Mouse (Mus musculus) thymus, postnatal 4 days (tissue): ENCODE data around the gene Pex11g.

Source experiments
- DNase-seq: peaks from one replicate; pipeline ENCODE4 v3.0.0; 2021

Gene Pex11g

DNA sequence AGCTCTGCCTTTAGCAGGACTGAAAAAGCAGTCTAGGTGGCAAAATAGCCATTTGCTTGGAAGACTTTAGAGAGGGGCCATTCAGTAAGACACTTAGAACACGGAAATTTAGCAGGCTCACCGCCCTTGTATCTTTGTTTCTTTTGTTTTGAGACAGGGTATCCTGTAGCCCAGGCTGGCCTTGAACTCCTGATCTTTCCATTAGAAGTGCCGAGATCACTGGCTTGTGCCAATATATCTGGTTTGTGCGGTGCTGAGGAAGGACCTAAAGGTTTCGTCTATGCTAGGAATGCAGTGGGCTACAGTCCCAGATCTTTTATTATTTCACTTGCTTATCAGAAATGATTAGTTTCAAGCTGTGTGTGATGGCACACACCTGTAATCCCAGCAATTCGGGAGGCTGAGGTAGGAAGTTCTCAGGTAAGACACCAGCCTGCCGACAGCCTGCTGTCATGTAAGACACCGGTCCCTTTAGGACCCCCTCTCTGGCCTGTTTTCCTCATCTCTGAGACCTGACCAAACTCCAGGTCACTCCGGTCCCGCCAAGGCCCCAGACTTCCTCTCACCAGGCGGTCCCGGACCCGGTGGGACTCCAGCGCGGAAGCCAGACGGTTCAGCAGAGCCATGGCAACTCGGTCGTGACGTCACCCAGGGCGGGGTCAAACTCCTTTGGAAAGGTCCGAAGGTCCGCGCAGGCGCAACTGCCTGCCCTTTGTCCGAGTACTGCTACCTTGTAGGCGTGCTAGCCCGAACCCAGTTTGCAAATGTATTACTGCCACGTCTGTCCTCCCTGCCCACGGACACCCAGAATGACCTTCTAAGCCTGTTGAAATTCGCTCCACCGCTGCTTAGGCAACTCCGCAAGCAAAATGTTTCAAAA, at the start of gene Pex11g:
TSS of gene Pex11g (minus strand) at position 675 of the 880 bp plus-strand sequence.
- DNase-seq: peak; percentile 90

DNA sequence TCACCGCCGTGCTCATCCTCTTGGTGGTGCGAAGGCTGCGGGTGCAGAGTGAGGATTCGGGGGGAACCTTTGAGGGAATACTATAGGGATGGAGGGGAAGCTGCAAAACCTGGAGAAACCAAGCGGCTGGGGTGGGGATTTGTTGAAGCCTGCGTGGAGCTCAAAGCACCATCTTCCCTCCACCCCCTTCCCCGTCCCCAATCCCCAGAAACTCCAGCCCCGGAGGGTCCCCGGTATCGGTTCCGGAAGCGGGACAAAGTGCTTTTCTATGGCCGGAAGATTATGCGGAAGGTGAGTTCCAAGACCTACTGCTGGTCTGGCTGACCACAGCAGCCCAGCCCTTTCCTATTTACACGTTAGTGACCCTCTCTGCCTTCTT, 49.6 kb upstream of the Pex11g start:
- no peak for DNase-seq

DNA sequence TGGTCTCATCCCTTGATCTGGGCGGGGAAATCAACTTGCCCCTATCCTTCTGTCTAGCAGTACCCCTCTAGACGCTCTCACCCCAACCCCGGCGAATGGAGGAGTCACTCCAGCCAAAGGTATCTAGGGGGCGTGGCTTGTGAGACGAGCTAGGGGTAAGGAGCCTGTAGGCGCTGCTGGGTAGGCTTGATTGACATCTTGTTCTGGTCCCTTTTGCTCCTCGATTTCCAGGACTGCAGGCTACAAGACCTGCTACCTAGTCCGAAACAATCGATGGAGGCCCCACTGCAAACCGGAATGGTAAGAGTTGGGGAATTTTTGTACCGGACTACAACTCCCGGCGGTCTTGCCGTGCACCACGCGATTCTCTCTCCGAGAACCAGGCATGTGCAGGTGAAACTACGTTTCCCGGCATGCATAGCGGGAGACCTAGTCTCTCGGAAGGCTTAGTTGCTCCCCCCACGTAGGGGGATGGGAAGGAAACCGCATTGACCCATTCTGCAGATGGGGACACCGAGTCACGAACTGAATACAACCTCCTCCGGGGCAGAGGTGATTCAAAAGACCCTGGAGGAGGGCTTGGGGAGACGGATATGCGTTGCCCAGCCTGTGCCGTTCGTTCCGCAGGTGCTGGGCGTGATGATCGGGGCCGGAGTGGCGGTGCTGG, 49.1 kb upstream of the Pex11g start:
- DNase-seq: peak; percentile 93

DNA sequence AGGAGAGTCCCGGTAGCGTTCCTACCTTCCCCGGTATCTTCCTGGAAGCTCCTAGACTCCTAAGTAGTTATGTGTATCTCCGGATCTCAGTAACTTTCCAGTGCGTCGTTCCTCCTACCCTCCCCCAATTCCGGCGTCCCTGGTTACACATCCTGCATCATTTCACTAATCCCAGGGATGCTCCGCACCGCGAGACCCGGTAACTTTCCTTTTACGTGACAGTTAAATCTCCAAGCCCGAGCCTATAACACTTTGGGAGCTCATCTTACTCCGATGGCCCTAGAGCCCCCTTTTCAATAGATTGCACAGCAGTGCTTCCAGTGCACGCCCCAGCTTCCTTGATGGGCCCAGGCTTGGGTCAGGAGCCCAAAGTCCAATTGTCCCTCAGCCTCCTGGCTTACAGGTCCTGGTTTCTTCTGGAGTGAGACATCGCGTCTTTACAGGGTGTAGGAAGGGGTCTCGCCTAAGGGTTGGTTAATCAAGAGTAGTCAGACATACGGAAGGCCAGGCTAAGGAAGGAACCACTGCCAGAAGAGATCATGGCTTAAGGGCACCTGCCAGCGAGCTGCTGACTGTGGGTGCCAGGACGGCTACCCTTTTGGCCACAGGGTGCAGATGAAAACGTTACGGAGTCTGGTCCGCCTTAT, 48.4 kb upstream of the Pex11g start:
- no peak for DNase-seq

DNA sequence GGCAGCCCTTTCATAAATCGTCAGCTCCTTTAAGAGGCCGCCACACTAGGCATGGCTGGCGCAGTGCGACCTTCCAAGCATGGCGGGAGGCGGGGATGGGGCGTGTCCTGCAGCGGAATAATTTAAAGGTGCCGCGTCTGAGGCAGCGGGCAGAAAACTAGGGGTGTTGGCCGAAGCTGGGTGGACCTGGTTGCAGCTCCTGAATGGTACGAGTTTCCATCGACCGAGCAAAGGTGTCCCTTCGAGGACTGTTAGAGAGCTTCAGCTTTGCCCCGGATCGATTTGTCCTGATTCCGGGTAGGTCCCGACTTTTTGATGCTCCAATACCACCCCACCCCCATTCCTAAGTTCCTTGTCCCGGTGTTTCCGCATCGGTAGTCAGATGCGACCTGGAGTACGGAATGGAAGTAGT, 47.8 kb upstream of the Pex11g start, which contains the start of gene Pnpla6:
TSS of gene Pnpla6 (plus strand) at position 125 of the 412 bp plus-strand sequence.
- DNase-seq: peak; percentile 89

DNA sequence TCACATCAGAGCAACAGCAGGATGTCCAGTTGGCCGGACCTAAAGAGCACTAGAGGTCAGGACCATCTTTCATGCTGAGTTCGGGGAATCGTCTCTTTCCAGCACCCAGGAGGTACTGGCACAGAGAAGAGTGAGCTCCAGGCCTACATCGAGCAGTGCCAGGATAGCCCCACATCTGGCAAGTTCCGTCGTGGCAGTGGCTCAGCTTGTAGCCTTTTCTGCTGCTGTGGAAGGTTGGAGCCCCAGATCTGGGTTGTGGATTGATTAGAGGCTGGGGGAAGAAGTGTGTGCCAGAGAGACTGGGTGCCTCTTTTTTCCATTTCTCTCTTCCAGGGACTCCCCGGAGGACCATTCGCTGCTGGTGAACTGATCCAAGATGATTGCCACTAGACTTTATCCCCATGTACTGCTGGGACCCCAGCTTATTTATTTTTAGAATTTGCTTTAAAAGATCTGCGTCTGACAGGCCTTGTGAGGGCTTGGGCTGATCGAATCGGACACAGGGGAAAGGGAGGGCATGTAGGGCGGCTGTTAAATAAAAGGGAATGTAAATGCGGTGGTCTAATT, 47.3 kb upstream of the Pex11g start:
- DNase-seq: no peak

DNA sequence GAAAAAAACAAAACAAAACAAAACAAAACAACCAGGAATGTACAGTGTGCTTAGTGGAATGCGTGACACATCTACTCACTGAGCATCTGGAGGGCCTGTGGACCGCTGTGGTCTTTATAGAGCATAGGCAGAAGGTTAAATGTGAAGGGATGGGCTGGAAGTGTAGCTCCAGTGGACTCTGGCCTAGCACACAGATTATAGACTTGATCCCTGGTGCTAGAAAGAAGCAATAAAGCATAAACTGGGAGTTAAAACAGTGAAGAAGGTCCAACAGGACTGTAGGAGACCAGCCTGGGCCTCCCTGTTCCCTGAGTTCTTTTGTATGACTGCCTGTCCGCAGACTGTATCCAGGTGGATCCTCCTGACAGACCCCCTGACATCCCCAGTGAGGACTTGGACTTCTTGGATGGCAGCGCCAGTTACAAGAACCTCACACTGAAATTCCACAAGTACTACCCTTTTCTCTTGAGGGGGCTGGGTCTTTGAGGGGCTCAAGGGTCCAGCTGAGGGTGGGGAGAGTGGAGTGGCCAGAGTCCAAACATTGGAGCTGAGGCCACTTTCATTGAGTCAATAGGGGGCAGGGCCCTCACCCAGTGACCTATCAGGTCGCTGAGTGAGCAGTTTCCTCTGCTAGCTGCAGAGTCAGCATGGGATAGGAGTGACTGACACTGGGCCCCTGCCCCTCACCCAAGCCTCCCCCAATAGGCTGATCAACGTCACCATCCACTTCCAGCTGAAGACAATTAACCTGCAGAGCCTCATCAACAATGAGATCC, 40.7 kb upstream of the Pex11g start:
- DNase-seq: no peak

DNA sequence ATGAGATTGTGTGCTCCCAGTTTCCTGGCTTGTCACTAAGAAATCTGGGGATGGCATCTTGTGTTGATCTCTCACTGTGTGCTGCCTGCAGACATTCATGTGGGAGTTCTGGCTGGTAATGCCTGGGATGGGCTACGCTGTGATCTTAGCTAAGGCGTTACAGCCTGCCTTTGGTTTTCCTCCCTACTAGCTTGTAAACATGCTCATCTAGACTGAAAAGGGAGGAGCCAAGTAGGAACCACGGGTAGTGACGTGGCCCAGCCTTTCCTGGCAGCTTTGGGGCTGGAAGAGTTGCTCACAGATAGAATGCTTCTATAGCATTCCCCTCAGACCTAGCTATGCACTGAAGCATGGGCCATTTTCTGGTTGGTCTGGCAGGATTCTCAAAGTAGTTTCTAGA, 34.7 kb upstream of the Pex11g start:
- DNase-seq: no peak

DNA sequence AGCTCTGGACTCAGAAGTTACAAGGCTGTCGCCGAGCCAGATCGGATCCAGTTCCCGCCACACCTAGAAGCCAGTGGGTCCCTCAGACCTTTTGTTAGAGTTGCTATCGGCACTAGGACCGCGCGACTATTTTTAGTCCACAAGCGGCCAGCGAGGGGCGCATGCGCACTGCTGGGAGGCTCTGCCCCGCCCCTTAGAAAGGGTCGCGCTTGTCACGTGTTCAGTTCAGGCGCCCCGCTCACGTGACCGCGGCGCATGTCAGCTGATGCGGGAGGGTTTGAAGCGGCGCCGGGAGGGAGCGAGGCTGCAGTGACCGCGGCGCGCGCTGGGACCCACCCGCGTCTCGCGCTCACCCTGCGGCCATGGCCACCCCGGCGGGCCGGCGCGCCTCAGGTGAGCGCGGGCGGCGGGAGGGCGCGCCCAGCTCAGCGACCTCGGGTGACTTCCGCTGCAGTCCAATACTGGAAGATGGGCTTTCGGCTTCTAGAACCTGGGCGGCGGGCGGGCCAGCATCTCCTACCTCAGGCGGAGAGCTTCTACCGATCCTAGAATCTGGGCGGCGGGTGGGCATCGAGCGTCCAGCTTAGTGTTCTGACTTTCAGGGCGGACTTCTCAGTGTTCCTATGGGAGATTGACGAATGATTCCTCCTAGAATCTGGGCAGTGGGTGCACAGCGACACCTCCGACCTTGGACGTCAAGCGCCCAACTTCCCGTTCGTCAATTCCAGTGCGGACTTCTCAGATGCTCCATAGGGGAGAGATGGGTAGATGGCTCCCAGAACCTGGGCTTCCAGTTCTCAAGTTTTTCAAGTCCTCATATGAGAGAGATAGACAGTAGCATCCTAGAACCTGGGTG, 33.0 kb upstream of the Pex11g start, which contains the start of gene Mcoln1:
TSS of gene Mcoln1 (plus strand) at position 223 of the 856 bp plus-strand sequence.
- DNase-seq: peak; percentile 98

DNA sequence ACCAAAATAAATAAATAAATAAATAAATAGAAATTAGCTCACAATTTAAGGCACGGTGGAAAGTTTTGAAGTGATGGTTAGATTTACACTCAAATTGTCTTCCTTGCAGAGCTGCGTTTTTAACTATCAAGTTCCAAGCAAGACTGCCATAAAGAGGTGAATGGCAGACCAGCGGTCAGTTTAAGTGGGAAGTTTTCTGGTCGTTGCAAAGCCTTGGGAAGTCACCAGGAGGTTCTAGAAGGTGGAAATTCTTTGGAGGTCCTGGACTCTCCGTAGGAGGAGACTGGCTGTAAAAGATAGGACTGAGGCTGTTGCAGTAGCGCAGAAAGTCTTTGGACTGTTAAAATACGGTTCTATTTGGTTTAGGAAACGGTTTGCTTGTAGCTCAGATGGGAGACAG, 32.3 kb upstream of the Pex11g start:
- DNase-seq: no peak

DNA sequence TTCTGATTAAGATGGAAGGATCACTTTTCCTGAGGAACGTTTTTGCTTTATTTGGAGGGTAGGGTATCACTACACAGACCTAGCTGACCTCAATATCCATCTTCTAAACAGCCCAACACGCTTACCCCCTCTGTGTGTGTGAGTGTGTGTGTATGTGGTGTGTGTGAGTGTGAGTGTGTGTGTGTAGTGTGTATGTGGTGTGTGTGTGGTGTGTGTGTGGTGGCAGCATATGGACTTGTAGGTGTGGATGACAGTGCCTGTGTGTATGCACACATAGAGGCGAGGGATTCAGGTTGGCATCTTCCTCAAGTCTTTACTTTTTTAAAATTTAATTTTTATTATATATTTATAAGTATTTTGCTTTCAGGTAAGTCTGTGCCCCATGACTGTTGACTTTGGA, 31.1 kb upstream of the Pex11g start:
- no peak for DNase-seq

DNA sequence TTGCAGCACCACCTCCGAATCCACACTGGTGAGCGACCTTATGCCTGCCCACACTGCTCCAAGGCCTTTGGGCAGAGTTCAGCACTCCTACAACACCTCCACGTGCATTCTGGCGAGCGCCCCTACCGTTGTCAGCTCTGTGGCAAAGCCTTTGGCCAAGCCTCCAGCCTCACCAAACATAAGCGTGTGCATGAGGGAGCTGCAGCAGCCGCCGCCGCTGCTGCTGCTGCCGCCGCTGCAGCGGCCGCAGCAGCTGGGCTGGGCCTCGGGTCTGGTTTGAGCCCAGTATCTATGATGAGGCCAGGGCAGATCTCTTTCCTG, 28.9 kb upstream of the Pex11g start:
- DNase-seq: no peak

DNA sequence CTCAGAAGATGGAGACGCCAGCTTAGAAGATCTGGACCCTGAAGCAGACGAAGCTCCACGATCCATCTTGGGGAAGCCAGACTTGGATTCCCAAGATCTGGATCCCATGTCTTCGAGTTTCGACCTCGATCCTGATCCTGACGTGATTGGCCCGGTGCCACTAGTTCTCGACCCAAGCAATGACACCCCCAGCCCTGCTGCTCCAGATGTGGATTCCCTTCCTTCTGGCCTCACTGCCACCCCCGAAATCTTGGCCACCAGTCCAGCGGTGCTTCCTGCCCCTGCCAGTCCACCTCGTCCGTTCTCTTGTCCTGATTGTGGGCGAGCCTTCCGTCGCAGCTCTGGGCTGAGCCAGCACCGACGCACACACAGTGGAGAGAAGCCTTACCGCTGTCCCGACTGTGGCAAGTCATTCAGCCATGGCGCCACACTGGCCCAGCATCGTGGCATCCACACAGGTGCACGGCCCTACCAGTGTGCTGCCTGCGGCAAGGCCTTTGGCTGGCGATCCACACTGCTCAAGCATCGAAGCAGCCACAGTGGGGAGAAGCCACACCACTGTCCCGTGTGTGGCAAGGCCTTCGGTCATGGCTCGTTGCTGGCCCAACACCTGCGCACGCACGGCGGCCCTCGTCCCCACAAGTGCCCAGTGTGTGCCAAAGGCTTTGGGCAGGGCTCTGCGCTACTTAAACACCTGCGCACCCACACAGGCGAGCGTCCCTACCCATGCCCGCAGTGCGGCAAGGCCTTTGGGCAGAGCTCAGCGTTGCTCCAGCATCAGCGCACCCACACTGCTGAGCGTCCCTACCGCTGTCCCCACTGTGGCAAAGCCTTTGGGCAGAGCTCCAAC, 28.3 kb upstream of the Pex11g start:
- peak; percentile 17 for DNase-seq

DNA sequence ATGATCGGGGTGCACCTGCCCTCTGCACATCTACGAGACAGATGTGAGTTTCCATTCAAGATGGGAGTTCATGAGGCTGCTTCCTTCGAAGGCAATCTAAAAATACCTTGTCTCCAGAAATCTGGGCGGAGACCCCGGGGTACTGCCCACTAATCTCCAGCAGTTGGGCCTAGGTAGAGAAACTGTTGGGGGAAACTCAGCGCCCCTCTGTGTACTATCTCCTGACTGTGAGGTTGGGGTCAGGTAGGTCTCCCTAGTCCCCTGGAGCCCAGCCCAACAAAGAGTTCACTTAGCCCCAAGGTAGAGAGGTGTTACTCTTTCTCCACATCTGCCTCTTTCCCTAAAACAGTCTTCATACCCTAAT, 26.3 kb upstream of the Pex11g start:
- DNase-seq: peak; percentile 24

DNA sequence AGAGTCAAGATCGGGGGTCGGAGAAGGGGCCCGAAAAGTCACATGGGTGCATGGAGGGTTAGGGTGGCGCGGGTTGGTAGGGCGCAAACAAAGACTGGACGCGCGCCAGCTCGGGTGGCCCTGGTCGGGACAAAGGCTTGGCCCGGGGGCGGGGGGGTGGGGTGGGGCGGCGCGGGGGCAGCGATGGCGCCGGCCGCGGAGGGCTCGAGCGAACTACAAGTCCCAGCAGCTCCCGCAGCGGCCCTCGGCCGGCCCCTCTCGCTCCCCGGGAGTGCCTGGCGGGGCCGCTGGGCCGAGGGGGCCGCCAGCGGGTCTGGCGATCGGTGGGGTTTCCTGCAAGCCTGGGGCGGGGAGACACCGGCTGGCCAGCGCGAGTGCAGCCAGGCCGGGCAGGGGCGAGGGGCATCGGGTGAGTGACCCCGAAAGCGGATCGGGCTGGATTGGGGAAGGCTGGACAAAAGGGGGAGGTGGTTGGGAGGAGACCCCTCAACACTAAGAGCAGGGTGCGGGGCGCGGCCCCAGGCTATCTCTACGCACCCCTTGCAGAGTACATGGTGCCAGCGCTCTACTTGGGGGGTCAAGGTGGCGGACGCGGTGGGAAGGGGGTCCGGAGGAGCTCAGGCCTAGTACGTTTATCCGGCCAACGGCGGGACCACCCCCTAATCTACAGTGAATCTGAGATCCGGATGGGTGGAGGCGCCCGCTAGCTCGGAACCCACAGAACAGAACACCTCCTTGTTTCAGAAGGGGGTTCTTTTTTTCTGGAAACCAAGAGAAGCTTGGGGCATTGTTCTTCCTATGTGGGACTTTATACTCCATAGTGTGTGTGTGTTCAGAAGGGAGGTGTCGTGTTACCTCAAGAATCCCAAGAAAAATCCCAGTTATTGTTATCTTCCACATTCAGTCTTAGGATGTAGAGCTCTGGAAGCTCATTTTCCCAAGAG, 25.7 kb upstream of the Pex11g start, which contains the start of gene Zfp358:
TSS of gene Zfp358 (plus strand) at position 238 of the 944 bp plus-strand sequence.
- peak; percentile 85 for DNase-seq

DNA sequence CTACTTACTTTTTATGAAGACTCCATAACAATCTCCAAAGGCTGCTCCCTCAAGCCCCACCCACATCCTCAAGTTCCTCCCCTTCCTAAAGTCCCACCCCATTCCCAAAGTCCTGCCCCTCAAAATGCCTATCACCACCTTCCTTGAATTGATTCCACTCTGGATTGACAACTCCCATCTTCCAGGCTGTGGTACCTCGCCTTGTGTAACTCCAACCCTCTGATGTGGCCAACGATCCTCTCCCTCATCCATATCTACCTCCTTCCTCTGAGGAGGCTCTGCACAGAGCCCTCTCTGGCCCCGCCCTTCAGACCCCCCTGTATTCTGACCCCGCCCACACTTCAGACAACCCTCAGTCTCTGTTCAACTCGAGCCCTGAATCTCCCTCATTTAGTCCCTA, 17.7 kb upstream of the Pex11g start:
- DNase-seq: no peak

DNA sequence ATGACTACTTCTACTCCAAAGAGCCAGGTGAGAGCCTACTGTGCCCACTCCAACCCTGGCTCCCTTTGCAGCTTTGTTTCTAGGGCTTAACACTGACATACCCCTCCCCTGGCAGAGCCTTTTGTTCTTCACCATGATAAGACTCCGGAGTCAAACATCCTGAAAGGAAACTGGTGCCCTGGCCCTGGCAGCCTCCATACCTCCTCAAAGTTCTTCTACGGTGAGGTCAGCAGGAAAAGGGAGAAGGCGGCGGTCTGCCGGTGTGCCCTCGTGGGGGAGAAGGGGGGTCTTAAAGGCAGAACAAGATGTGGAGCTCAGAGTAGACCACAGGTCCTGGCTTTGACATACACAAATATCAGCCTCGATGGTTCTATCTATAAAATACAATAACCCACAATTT, 16.1 kb upstream of the Pex11g start:
- no peak for DNase-seq

DNA sequence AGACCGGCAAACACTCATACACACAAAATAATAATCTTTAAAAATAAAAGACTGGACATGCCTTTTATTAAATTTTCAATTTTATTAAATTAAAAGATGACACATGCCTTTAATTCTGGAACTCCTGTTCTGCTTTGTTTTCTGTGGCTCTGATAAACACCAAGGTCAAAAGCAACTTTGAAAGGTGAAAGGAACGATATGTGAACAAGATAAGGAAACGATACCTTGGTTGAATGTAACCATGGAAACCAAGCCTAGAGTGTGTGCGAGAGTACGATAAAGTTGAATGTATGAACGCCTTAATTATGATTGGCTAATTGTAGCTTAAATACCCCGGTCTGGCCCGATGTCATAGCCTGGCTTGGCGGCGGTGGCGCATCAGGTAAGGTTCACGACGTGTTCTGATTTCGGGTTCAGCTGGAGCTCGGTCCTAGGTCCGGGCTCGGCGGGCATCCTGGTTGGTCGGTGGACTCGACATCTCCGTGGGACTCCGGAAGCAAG, 14.8 kb upstream of the Pex11g start:
- DNase-seq: no peak

DNA sequence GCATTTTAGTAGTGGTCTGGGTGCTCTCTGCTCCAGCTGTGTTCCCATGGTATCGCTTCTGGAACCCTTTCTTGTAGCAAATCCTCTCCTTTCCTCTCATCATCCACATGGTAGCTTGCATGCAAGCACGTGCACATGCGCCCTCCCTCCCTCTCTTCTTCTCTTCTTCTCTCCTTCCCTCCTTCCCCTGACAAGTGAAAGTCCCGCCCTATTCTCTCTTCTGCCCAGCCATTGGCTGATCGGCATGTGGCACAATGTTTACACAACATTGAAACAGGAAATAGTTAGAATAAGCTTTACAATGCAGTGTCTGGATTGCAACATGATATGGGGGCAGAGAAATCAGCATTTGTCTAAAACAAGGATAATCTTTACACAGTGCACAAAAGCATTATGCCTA, 14.1 kb upstream of the Pex11g start:
- no peak for DNase-seq
